Mouse (Mus musculus): ENCODE data around the gene Cltrn. TPM values are rescaled to one million over a fixed set of nuclear protein-coding genes. Genes with fewer than 3 reads are reported as not detected.

Cltrn gene
- polyA plus RNA-seq, 1 experiment = not detected

DNA sequence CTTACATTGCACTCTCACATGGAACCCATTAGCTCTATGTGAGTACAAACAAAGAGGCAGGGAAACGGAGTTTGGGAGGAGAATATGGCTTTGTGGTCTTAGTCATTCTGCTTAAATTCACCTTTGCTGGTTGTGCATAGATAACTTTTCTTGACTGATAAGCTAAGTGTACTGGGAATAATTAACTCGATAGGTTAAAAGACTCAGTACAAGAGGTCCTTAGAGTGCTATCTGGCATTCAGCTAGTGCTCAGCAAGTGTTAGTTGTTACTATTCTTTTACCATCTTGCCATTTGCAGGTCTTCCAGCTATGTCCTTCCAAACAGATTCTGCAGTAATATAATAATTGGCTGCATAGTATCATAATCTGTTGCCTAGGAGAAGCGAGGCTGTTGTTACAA is 22.5 kb downstream of the Cltrn start:
- Histone ChIP-seq H3K27me3 (ENCODE audit: control insufficient read depth) (no peaks in the 10 kb centered on the region), H3K9me3 (ENCODE audit: control insufficient read depth, low read length) (no peaks in the 10 kb centered on the region), H3K4me3 (replicated peaks) (no peak overlapping the region), H3K4me1 (ENCODE audit: control insufficient read depth) (no peaks in the 10 kb centered on the region), H3K36me3 (ENCODE audit: control insufficient read depth) (no peaks in the 10 kb centered on the region)
- no peak for TF ChIP-seq GATA1 (IDR thresholded peaks at IDR 0.05; ENCODE audit: low read length)
- TF ChIP-seq TAL1 (IDR thresholded peaks at IDR 0.05; ENCODE audit: low read length) = no peak

DNA sequence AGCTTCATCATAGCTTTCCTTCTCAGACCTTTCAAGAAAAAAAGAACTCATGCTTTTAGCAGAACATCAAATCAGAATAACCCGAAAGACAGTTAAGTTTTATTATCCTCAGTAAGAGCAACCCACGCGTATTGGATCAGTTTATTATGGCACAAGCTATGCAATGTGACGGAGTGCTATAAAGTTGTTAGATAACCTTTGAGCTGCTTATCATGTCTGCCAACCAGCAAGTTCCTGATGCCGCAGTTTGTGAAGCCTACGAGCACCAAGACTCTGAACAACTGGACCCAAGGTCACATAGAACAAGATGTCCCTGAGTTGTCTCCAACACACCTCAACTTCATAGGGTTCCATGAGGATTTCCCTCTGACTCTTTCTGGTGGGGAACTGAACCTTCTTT is 25.1 kb downstream of the Cltrn start:
- TF ChIP-seq GATA1 (IDR thresholded peaks at IDR 0.05; ENCODE audit: low read length) = no peak
- TF ChIP-seq TAL1 (IDR thresholded peaks at IDR 0.05; ENCODE audit: low read length) = no peak
- Histone ChIP-seq H3K9me3 (ENCODE audit: control insufficient read depth, low read length) (no peaks in the 10 kb centered on the region), H3K4me3 (replicated peaks) (no peak overlapping the region), H3K4me1 (ENCODE audit: control insufficient read depth) (no peaks in the 10 kb centered on the region), H3K27me3 (ENCODE audit: control insufficient read depth) (no peaks in the 10 kb centered on the region), H3K36me3 (ENCODE audit: control insufficient read depth) (no peaks in the 10 kb centered on the region)

DNA sequence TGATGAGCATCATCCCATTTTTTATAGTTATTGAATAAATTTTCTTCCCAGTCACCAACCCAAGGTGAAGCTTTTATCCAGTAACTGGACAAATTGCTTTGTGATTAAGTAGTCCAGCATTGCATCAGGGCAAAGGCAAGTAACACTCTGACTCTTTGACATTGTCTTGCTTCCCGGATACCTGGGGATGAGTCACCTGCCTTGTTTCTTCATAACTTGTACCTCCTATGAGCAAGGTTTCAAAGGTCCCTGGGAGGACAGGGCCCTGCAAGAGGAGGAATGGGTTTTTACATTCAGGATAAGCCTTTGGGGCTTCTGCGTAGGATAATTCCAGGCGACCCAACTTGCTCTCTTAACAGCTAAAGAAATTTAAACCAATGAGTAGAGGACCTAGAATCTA is 35.3 kb downstream of the Cltrn start:
- H3K4me1 ChIP-seq (ENCODE audit: control insufficient read depth) = no peaks in the 10 kb centered on the region
- no peaks in the 10 kb centered on the region for H3K36me3 ChIP-seq (ENCODE audit: control insufficient read depth)
- H3K9me3 ChIP-seq (ENCODE audit: control insufficient read depth, low read length) = no peaks in the 10 kb centered on the region
- peaks cover 2% of the 10 kb centered on the region; the same call in 1 of the 2 replicates for H3K27me3 ChIP-seq (ENCODE audit: control insufficient read depth)
- TF ChIP-seq GATA1 (IDR thresholded peaks at IDR 0.05; ENCODE audit: low read length) (no peak), TAL1 (IDR thresholded peaks at IDR 0.05; ENCODE audit: low read length) (no peak)
- H3K4me3 ChIP-seq (replicated peaks) = no peak overlapping the region

DNA sequence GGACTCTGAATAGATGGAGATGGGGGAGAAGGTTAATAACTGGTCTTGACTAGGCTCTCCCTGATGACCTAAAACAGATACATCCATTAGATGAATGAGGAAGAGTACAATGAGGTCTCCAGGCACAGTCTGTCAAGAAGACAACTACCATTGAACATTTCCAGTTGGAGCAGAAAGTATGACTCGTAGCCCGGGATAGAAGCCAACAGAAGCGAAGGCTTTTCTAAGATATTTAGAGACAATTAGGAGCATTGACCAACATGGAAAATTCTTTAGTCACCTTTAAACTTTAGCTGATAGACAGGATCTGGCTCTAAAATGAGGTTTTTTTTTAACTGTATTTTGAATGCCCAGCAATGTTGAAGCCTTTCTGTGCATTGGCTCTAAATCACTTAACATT is 44.9 kb downstream of the Cltrn start:
- H3K4me3 ChIP-seq (replicated peaks) = no peak overlapping the region
- H3K9me3 ChIP-seq (ENCODE audit: control insufficient read depth, low read length) = no peaks in the 10 kb centered on the region
- TF ChIP-seq GATA1 (IDR thresholded peaks at IDR 0.05; ENCODE audit: low read length) (no peak), TAL1 (IDR thresholded peaks at IDR 0.05; ENCODE audit: low read length) (no peak)
- H3K4me1 ChIP-seq (ENCODE audit: control insufficient read depth) = no peaks in the 10 kb centered on the region
- no peaks in the 10 kb centered on the region for H3K36me3 ChIP-seq (ENCODE audit: control insufficient read depth)
- peaks cover 12% of the 10 kb centered on the region for H3K27me3 ChIP-seq (ENCODE audit: control insufficient read depth)

DNA sequence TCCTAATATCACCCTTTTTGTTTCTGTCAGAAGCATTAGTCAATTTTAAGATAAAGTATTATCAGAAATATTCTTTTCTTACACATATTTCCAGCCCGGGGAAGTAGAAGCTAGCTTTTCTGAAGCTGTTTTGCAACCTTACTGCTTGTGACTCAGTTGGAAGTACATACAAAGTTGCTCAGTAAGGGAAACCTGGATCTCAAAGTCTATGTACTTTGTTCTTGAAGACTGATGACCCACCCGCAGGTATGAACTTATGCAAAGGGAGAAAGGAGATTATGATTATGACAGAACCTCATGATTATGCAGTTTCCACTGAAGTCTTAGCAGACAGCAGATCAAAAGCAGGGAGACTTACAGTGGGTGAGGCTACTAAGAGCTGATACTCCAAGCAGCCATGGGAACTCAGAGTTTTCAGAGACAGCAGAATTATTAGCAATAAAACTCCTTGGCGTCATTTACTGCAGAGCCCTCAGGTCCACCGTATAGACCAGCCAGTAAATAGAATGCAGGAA is 46.7 kb downstream of the Cltrn start:
- Histone ChIP-seq H3K27me3 (ENCODE audit: control insufficient read depth) (peaks cover 12% of the 10 kb centered on the region), H3K9me3 (ENCODE audit: control insufficient read depth, low read length) (no peaks in the 10 kb centered on the region), H3K36me3 (ENCODE audit: control insufficient read depth) (no peaks in the 10 kb centered on the region), H3K4me3 (replicated peaks) (no peak overlapping the region), H3K4me1 (ENCODE audit: control insufficient read depth) (no peaks in the 10 kb centered on the region)
- TF ChIP-seq TAL1 (IDR thresholded peaks at IDR 0.05; ENCODE audit: low read length) (no peak), GATA1 (IDR thresholded peaks at IDR 0.05; ENCODE audit: low read length) (no peak)

DNA sequence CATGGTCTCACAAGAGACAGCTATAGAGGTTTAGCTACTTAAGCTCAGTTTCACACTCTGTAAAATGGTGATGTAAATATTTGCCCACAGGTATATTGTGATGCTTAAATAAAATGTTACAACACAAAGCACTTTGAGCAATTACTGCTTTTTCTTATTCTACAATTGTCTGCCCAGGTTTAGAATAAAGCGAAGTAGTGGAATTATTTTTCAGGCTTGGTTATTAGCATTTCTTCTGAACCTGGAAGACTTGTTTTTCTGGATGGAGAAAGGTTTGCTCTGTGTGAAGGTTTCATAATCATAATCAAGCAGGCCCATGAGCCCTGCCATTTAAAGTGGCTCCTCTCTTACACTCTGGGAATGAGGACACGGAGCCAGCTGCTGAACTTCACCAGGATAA is 50.4 kb downstream of the Cltrn start, which contains the start of gene Ace2:
Gene Ace2 (plus strand): TSS at position 301 of the 400 bp plus-strand sequence.
- Histone ChIP-seq H3K9me3 (ENCODE audit: control insufficient read depth, low read length) (no peaks in the 10 kb centered on the region), H3K4me3 (replicated peaks) (no peak within 1 kb of the TSS), H3K27me3 (ENCODE audit: control insufficient read depth) (peaks cover under 1% of the 10 kb centered on the region; the same call in 1 of the 2 replicates), H3K36me3 (ENCODE audit: control insufficient read depth) (no peaks in the 10 kb centered on the region), H3K4me1 (ENCODE audit: control insufficient read depth) (no peaks in the 10 kb centered on the region)
- TF ChIP-seq GATA1 (IDR thresholded peaks at IDR 0.05; ENCODE audit: low read length) (no peak), TAL1 (IDR thresholded peaks at IDR 0.05; ENCODE audit: low read length) (no peak)

DNA sequence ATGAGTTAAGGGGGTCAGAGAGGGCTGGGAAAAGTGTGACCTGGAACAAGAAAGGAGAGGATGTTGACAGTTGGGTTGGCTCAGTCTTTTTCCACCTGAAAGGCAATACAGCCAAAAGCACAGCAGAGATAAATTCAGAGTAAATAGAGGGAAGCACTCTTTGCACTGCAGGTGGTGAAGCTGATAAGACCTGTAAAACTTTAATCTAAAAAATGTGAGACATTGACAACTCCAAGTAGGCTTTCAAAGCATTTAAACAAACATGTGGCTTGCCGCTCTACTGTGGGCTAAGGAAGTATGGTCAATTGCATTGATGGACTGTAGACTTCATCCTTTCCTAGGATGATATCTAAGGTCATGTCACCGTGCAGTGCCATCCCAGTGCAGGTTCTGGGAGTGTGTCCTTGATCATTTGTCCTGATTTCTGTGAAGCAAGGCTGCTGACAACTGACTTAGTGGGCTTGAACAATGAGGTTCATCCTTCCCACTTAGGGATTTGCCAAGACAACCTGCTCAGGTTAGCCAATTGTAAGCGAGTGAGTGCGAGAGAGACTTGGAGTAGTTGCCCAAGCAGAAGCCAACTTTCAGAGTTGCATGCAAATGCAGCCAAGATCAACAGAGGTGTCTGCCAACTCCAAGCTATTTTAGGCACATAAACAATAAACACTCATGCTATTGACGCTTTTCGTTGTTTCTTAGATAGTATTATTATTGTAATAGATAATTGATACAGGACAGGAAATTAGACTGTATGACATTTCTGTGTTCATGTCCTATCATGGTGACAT is 57.0 kb downstream of the Cltrn start:
- Histone ChIP-seq H3K36me3 (ENCODE audit: control insufficient read depth) (no peaks in the 10 kb centered on the region), H3K4me1 (ENCODE audit: control insufficient read depth) (peaks cover 23% of the 10 kb centered on the region), H3K27me3 (ENCODE audit: control insufficient read depth) (no peaks in the 10 kb centered on the region; the same call in 1 of the 2 replicates), H3K9me3 (ENCODE audit: control insufficient read depth, low read length) (no peaks in the 10 kb centered on the region), H3K4me3 (replicated peaks) (no peak overlapping the region)
- TF ChIP-seq GATA1 (IDR thresholded peaks at IDR 0.05; ENCODE audit: low read length) = no peak
- TF ChIP-seq TAL1 (IDR thresholded peaks at IDR 0.05; ENCODE audit: low read length) = peak; percentile 35; the same call in 1 of the 3 replicates

DNA sequence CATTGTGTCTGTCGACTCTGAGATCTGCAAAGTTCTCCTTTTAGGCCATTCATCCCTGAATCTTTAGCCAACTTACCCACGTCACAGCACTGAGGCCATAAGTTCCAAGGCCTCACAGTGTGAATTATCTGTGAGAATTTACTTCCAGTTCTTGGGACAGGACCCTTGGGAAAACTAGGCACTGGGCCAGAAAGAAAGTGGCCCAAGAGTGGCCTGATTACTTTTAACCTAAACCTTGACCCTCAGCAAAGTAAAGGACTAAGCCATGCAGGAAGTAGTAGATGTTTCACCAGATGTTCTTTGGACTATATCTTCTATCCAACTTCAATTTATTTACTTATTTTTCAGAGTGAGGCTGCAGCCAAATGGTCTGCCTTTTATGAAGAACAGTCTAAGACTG is 64.1 kb downstream of the Cltrn start:
- peaks cover 2% of the 10 kb centered on the region; the same call in 1 of the 2 replicates for H3K9me3 ChIP-seq (ENCODE audit: control insufficient read depth, low read length)
- TF ChIP-seq GATA1 (IDR thresholded peaks at IDR 0.05; ENCODE audit: low read length) (no peak), TAL1 (IDR thresholded peaks at IDR 0.05; ENCODE audit: low read length) (no peak)
- H3K4me3 ChIP-seq (replicated peaks) = no peak overlapping the region
- no peaks in the 10 kb centered on the region for H3K4me1 ChIP-seq (ENCODE audit: control insufficient read depth)
- no peaks in the 10 kb centered on the region; the same call in 1 of the 2 replicates for H3K27me3 ChIP-seq (ENCODE audit: control insufficient read depth)
- H3K36me3 ChIP-seq (ENCODE audit: control insufficient read depth) = no peaks in the 10 kb centered on the region

DNA sequence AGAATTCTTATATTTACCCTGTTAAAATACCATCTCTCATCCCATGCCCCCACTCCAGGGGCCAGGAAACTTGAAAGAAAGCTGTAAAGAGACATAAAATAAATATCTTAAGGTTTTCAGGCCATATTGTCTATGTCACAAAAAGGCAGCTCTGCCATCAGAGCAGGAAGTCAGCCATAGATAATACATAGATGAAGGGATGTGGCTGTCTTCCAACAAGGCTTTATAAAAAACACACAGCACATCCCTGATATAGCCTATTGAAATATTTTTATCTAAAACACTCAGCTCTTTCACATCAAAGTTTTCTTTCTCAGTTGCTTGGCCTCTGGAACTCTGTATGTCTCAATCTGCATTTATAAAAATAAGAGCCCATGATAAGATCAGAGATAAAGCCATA is 65.0 kb downstream of the Cltrn start:
- TF ChIP-seq TAL1 (IDR thresholded peaks at IDR 0.05; ENCODE audit: low read length) (no peak), GATA1 (IDR thresholded peaks at IDR 0.05; ENCODE audit: low read length) (no peak)
- Histone ChIP-seq H3K4me3 (replicated peaks) (no peak overlapping the region), H3K4me1 (ENCODE audit: control insufficient read depth) (no peaks in the 10 kb centered on the region), H3K36me3 (ENCODE audit: control insufficient read depth) (no peaks in the 10 kb centered on the region), H3K9me3 (ENCODE audit: control insufficient read depth, low read length) (peaks cover 2% of the 10 kb centered on the region; the same call in 1 of the 2 replicates), H3K27me3 (ENCODE audit: control insufficient read depth) (no peaks in the 10 kb centered on the region; the same call in 1 of the 2 replicates)
